8 mouse cellular contexts compared by ENCODE assay signal in the genomic region with DNA sequence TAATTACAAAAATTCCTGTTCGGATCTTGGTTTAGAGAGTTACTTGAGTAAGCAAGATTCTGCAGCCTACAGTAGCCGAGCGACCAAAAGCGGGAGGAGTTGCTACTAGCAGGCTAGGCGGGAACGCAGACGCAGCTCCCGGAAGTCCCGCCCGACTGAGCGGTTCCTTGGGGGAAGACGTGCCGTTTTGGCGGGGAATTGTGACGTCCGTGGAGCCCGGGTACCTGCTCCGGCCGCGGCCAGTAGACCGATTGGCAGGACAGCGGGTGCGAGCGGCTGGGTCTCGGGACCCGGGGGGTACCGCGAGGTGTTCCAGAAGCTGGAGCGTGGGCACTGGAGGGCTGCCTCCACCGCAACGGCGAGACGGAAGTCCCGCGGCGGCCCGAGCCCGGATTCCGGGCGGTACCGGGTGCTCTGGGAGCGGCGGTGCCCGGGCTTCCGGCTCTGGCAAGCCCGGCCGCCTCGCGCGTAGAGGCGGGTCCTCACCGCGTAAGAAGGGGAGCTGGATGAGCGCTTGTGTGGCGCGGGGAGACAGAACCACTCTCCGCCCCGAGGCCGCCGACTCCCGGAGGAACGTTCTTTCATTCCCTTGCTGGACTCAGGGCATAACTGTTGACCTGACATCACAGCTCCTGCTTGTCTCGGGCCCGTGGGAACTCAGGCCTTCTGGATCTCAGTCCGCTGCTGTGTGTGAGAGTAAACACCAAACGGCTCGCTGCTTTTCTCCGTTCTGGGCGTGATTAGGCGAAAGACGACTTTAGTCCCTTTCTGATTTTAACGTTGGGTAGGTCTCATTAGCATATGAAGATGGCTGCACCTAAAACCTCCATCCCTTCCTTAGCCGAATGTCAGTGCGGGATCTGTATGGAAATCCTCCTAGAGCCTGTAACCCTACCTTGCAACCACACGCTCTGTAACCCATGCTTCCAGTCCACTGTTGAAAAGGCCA. TPM values are rescaled to one million over a fixed set of nuclear protein-coding genes. Genes with fewer than 3 reads are reported as not detected.
DNase-seq lines count a peak whose midpoint lies in the region; ATAC-seq and TF ChIP-seq lines count a peak whose summit lies in the region.

TSS of gene Rnf168 (plus strand) at position 152 of the 949 bp plus-strand sequence.

- H3K9ac ChIP-seq in heart, embryonic 13.5 days: peak within 1 kb of the TSS; percentile 96
- peak within 1 kb of the TSS; percentile 87 for H3K9ac ChIP-seq in liver, embryonic 12.5 days
- peak within 1 kb of the TSS; percentile 81 for H3K9ac ChIP-seq in stomach, embryonic 15.5 days

- peak within 1 kb of the TSS; percentile 81 for H3K4me2 ChIP-seq in heart, embryonic 13.5 days
- peak within 1 kb of the TSS; percentile 74 for H3K4me2 ChIP-seq in liver, embryonic 12.5 days
- H3K4me2 ChIP-seq in stomach, embryonic 15.5 days: peak within 1 kb of the TSS; percentile 67

- H3K79me3 ChIP-seq in C2C12 (ENCODE audit: low read depth): peaks cover 37% of the 10 kb centered on the region

- H3K27ac ChIP-seq in heart, embryonic 13.5 days (replicated peaks): peak within 1 kb of the TSS; percentile 98
- H3K27ac ChIP-seq in liver, embryonic 12.5 days: peak within 1 kb of the TSS; percentile 95
- peak within 1 kb of the TSS; percentile 99 for H3K27ac ChIP-seq in stomach, embryonic 15.5 days

- peak; percentile 75 for ATAC-seq in heart, embryonic 13.5 days (ENCODE audit: extremely low read depth, insufficient number of reproducible peaks, low FRiP score, low TSS enrichment)
- peak; percentile 94 for ATAC-seq in liver, embryonic 12.5 days
- peak; percentile 92 for ATAC-seq in stomach, embryonic 15.5 days (ENCODE audit: insufficient read depth, low FRiP score, low read depth)

- no peaks in the 10 kb centered on the region for H3K27me3 ChIP-seq in C2C12 (ENCODE audit: control insufficient read depth, insufficient read depth, insufficient read length)
- no peaks in the 10 kb centered on the region for H3K27me3 ChIP-seq in erythroblast, embryonic 14.5 days (ENCODE audit: control insufficient read depth)
- no peaks in the 10 kb centered on the region for H3K27me3 ChIP-seq in heart, embryonic 13.5 days (replicated peaks)
- H3K27me3 ChIP-seq in liver, embryonic 12.5 days (replicated peaks): no peaks in the 10 kb centered on the region
- no peaks in the 10 kb centered on the region for H3K27me3 ChIP-seq in stomach, embryonic 15.5 days (replicated peaks)

- TF ChIP-seq POLR2A in brain, embryonic 14.5 days (IDR thresholded peaks at IDR 0.05; ENCODE audit: borderline replicate concordance, extremely low read depth, insufficient read depth, insufficient read length, poor library complexity, severe bottlenecking): 0 out of 2 replicates have a peak, but pooled peaks have one; percentile 44

- H3K4me1 ChIP-seq in erythroblast, embryonic 14.5 days (ENCODE audit: control insufficient read depth): peaks cover 50% of the 10 kb centered on the region
- H3K4me1 ChIP-seq in heart, embryonic 13.5 days: peaks cover 24% of the 10 kb centered on the region
- peaks cover 43% of the 10 kb centered on the region for H3K4me1 ChIP-seq in liver, embryonic 12.5 days
- peaks cover 5% of the 10 kb centered on the region; the same call in 1 of the 2 replicates for H3K4me1 ChIP-seq in stomach, embryonic 15.5 days

- TF ChIP-seq CTCF in C2C12 (IDR thresholded peaks at IDR 0.05; ENCODE audit: control insufficient read depth, insufficient read depth, insufficient read length): no peak
- TF ChIP-seq CTCF in brain, embryonic 14.5 days (IDR thresholded peaks at IDR 0.05; ENCODE audit: borderline replicate concordance, extremely low read depth, insufficient read depth, insufficient read length): no peak

- H3K9me3 ChIP-seq in erythroblast, embryonic 14.5 days (ENCODE audit: control insufficient read depth, low read length): peaks cover 7% of the 10 kb centered on the region
- 0 out of 2 replicates have a peak, but pooled peaks cover 8% of the 10 kb centered on the region for H3K9me3 ChIP-seq in heart, embryonic 13.5 days
- H3K9me3 ChIP-seq in liver, embryonic 12.5 days (replicated peaks): peaks cover 8% of the 10 kb centered on the region
- H3K9me3 ChIP-seq in stomach, embryonic 15.5 days: no peaks in the 10 kb centered on the region

- peaks cover 18% of the 10 kb centered on the region for H3K36me3 ChIP-seq in C2C12 (ENCODE audit: control insufficient read depth, insufficient read depth)
- H3K36me3 ChIP-seq in erythroblast, embryonic 14.5 days (ENCODE audit: control insufficient read depth): peaks cover 37% of the 10 kb centered on the region
- H3K36me3 ChIP-seq in heart, embryonic 13.5 days: peaks cover 29% of the 10 kb centered on the region
- H3K36me3 ChIP-seq in liver, embryonic 12.5 days: peaks cover 30% of the 10 kb centered on the region
- H3K36me3 ChIP-seq in stomach, embryonic 15.5 days: peaks cover 15% of the 10 kb centered on the region

- peak within 1 kb of the TSS; percentile 74 for H3K4me3 ChIP-seq in C2C12 (ENCODE audit: insufficient read depth, poor library complexity, severe bottlenecking)
- peak within 1 kb of the TSS; percentile 98 for H3K4me3 ChIP-seq in erythroblast, embryonic 14.5 days (replicated peaks)
- H3K4me3 ChIP-seq in heart, embryonic 13.5 days: peak within 1 kb of the TSS; percentile 95
- peak within 1 kb of the TSS; percentile 75 for H3K4me3 ChIP-seq in liver, embryonic 12.5 days
- peak within 1 kb of the TSS; percentile 90 for H3K4me3 ChIP-seq in stomach, embryonic 15.5 days (replicated peaks)

- under 1% methylated on average over 72 of the region's 75 CpGs for WGBS in heart, embryonic 13.5 days
- WGBS in liver, embryonic 12.5 days (ENCODE audit: insufficient replicate concordance): under 1% methylated on average over 75 of the region's 75 CpGs
- under 1% methylated on average over 75 of the region's 75 CpGs for WGBS in stomach, embryonic 15.5 days

- peak; percentile 96 for DNase-seq in brain, embryonic 14.5 days (ENCODE audit: low read depth)
- DNase-seq in kidney, postnatal 10 days: peak; percentile 95
- DNase-seq in natural killer cell, adult 2 months (ENCODE audit: low spot score in 2 of 2): peak; percentile 69 to 70

- peaks cover 51% of the 10 kb centered on the region for H3K79me2 ChIP-seq in C2C12 (ENCODE audit: control insufficient read depth, insufficient read depth)

- H3ac ChIP-seq in C2C12 (ENCODE audit: control insufficient read depth, insufficient read length, low read depth): peak within 1 kb of the TSS; percentile 98

TF ChIP-seq in C2C12, 6 proteins besides CTCF, POLR2A, EP300 and RAD21:
- TF ChIP-seq MYOG (IDR thresholded peaks at IDR 0.05; ENCODE audit: control insufficient read depth, extremely low read depth, insufficient read length) (no peak), MAX (IDR thresholded peaks at IDR 0.05) (no peak), CEBPB (IDR thresholded peaks at IDR 0.05; ENCODE audit: low read depth) (no peak), USF1 (IDR thresholded peaks at IDR 0.05; ENCODE audit: low read depth) (no peak), FOSL1 (IDR thresholded peaks at IDR 0.05; ENCODE audit: insufficient read depth, low read length, poor library complexity, severe bottlenecking) (no peak), MYOD1 (IDR thresholded peaks at IDR 0.05; ENCODE audit: control insufficient read depth, insufficient read length, low read depth) (no peak)

RNA-seq across cellular contexts. Expression of gene Rnf168, which starts in this region (rescaled TPM):
- 7.4 TPM for polyA plus RNA-seq in C2C12 (2012; fragmentation: generic; extraction: Trizol)
- 14.5 and 16.0 TPM in 2 replicates for polyA plus RNA-seq in brain, embryonic 14.5 days (2012; rRNA removed)
- polyA plus RNA-seq in erythroblast, embryonic 14.5 days (2012): 0.71 and 0.79 TPM in 2 replicates
- 17.6 and 18.0 TPM in 2 replicates for polyA plus RNA-seq in heart, embryonic 13.5 days (2015; fragmentation: Nextera tagmentation; extraction: Ambion mirVana)
- polyA plus RNA-seq in liver, embryonic 12.5 days (2016; fragmentation: Nextera tagmentation; extraction: Ambion mirVana): 24.7 and 25.1 TPM in 2 replicates
- 32.6 and 33.6 TPM in 2 replicates for polyA plus RNA-seq in stomach, embryonic 15.5 days (2015; fragmentation: Nextera tagmentation; extraction: Ambion mirVana)

Comparison
In these comparisons a context has a peak if more than half of its experiments do, and no peak if none do; other contexts are left out.
1. Peak in every context shown above with its lines: DNase-seq, ATAC-seq, H3K4me3 ChIP-seq and H3K27ac ChIP-seq.